Mouse (Mus musculus) cerebellum, adult 2 months (tissue): ENCODE data around the gene Rpl38. TPM values are rescaled to one million over a fixed set of nuclear protein-coding genes. Genes with fewer than 3 reads are reported as not detected.
A peak's percentile ranks its signal among the peaks of the same experiment; 100 is the strongest.

Source experiments
- DNase-seq, 2 experiments: peaks; one replicate each; pipeline ENCODE4 v3.0.0; 2021
- H3K27ac ChIP-seq: fragments of 200-500 bp; 2 replicates; pipeline ENCODE4 v1.5.1; 2012; ENCODE audit warnings: low read length, control low read depth, inconsistent platforms; ENCODE audit not compliant: insufficient read depth
- H3K27me3 ChIP-seq: fragments of 200-500 bp; 2 replicates; pipeline ENCODE4 v1.6.1; 2012; ENCODE audit warnings: inconsistent platforms, mild to moderate bottlenecking, low read length, moderate library complexity; ENCODE audit not compliant: control insufficient read depth, insufficient read depth
- H3K4me1 ChIP-seq: fragments of 200-500 bp; 2 replicates; pipeline ENCODE4 v1.6.1; 2011; ENCODE audit warnings: low read length; ENCODE audit not compliant: control insufficient read depth, insufficient read depth
- H3K4me3 ChIP-seq: fragments of 200-500 bp; replicated peaks from 2 replicates; pipeline ENCODE3; 2011; ENCODE audit warnings: mild to moderate bottlenecking, low read depth, low read length, control low read depth; ENCODE audit not compliant: insufficient read depth
- CTCF ChIP-seq: fragments of 200-500 bp; IDR thresholded peaks from 2 replicates; pipeline ENCODE4 v1.5.1; 2011; ENCODE audit warnings: low read depth, mild to moderate bottlenecking, control low read depth, low read length, moderate library complexity, borderline replicate concordance; ENCODE audit not compliant: insufficient read depth
- POLR2A ChIP-seq: fragments of 200-500 bp; IDR thresholded peaks from 2 replicates; pipeline ENCODE4 v1.6.1; 2011; ENCODE audit warnings: low read length, control low read depth, borderline replicate concordance; ENCODE audit not compliant: insufficient read depth
- WGBS: fragments of 180-500 bp; shearing (Covaris S2); methylation state at CpG from one replicate; pipeline ENCODE4 v1.1.7; 2018; 5-methylcytosine and 5-hydroxymethylcytosine counted together
- polyA plus RNA-seq: library from polyadenylated mRNA; depleted of rRNA; stranded (reverse); fragments of >200 nt; gene quantifications from 2 replicates; pipeline ENCODE4 v1.2.3, GENCODE M21; 2012

Gene Rpl38
- polyA plus RNA-seq, 1 experiment: 1,509 TPM

DNA sequence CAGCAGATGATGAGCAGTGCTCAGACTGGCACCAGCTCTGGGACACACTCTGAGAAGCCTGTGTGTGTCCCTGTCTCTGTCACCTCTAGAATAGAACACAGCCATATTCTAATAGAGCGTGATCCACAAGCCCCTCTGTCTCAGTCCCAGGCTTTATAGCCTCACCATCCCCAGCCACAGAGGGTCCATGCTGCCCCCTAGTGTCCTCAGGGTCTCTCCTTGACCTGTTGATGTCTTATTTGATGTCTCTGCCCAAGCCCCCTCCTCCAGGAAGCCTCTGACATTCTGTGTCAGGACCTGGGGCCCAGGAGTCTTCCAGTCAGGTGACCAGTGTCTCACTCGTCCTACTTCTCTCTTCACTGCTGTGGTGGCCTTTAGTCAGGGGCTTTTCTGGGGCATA, 24.2 kb upstream of the Rpl38 start:
- no peak for TF ChIP-seq POLR2A
- TF ChIP-seq CTCF: no peak
- Histone ChIP-seq H3K27me3 (no peaks in the 10 kb centered on the region), H3K4me3 (no peak overlapping the region), H3K4me1 (no peaks in the 10 kb centered on the region), H3K27ac (no peak overlapping the region)
- WGBS: 68% methylated on average over 2 of the region's 2 CpGs
- no peak for DNase-seq

DNA sequence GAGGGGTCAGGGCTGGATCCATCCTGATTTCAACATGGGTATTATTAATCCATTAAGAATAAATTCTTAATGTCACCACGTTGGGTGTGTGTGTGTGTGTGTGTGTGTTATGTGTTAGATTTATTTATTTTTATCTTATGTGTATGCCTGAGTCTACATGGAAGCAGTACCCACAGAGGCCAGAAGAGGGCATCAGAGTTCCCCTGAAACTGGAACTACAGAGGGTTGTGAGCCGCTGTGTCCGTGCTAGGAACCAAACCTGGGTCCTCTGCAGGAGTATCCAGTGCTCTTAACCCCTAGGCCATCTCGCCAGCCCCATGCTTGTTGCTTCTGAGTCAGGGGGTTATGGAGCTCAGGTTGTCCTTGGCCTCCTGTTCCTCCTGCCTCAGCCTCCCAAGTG, 18.8 kb upstream of the Rpl38 start:
- TF ChIP-seq POLR2A (no peak), CTCF (no peak)
- 70% methylated on average over 4 of the region's 4 CpGs for WGBS
- no peak overlapping the region for H3K4me3 ChIP-seq
- H3K4me1 ChIP-seq: no peaks in the 10 kb centered on the region
- H3K27me3 ChIP-seq: no peaks in the 10 kb centered on the region
- DNase-seq: no peak
- H3K27ac ChIP-seq: no peak overlapping the region

DNA sequence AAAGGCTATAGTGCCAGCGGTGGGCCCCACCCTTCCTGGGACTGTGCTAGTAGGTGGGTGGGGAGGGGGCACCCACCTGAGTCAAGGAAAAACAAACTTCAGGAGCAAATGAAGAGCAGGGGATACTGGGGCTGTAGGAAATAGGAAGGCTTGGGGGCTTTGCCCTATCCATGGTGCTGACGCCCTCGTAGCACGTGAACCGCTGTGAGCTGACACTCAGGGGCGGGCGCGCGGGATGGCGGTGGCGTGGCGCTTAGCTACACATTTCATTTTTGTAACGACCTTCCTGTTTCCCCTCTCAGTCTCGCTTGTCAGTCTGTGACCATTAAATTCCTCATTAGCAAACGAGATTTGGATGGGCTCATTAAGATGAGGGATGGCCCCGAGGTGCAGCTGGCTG, 15.8 kb upstream of the Rpl38 start:
- DNase-seq: no peak
- H3K27me3 ChIP-seq: no peaks in the 10 kb centered on the region
- no peak overlapping the region for H3K27ac ChIP-seq
- no peaks in the 10 kb centered on the region for H3K4me1 ChIP-seq
- no peak for TF ChIP-seq POLR2A
- TF ChIP-seq CTCF: no peak
- H3K4me3 ChIP-seq: no peak overlapping the region
- WGBS: 23% methylated on average over 16 of the region's 16 CpGs

DNA sequence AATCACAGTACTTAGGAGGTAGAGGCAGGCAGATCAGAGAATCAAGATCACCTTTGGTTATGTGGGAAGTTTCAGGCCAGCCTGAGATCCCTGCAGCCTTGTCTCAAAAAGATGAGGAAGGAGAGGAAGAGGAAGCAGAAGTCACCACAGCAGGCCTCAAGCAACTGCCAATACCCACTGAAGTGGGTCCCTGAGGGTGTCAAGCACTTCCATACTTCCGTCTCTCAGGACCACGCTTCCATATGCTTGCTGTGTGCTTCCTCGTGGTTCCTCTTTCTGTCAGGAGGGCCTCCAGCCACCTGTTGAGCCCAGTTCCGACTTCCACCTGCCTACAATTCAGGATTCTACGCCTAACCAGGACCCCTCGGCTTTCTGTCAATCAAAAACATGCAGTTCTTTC, 14.7 kb upstream of the Rpl38 start:
- no peak for DNase-seq
- H3K27me3 ChIP-seq: no peaks in the 10 kb centered on the region
- no peaks in the 10 kb centered on the region for H3K4me1 ChIP-seq
- H3K4me3 ChIP-seq: no peak overlapping the region
- H3K27ac ChIP-seq: no peak overlapping the region
- TF ChIP-seq POLR2A (no peak), CTCF (no peak)
- WGBS: 76% methylated on average over 6 of the region's 6 CpGs

DNA sequence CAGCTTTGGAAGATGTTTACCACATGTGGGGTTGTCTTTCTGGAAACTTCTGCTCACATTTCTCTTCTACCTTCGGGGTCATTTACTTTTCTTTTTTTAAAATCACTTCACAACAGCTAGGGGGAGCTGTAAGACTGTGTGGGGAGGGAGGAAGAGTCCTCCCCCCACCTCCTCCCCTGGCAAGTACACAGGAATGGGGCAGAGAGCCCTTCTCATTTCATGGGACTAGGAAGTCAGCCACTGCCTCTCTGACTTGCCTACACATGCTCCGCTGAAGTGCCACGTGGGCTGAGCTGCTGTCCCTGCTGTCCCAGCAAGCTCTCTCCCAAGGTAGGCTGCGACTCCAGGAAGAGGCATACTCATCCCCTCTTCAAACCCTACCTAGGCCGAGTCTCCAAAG, 13.8 kb upstream of the Rpl38 start:
- Histone ChIP-seq H3K4me3 (no peak overlapping the region), H3K27me3 (no peaks in the 10 kb centered on the region), H3K27ac (no peak overlapping the region), H3K4me1 (no peaks in the 10 kb centered on the region)
- WGBS: 53% methylated on average over 5 of the region's 5 CpGs
- DNase-seq: no peak
- TF ChIP-seq CTCF (peak; percentile 15; the same call in 1 of the 2 replicates), POLR2A (no peak)

DNA sequence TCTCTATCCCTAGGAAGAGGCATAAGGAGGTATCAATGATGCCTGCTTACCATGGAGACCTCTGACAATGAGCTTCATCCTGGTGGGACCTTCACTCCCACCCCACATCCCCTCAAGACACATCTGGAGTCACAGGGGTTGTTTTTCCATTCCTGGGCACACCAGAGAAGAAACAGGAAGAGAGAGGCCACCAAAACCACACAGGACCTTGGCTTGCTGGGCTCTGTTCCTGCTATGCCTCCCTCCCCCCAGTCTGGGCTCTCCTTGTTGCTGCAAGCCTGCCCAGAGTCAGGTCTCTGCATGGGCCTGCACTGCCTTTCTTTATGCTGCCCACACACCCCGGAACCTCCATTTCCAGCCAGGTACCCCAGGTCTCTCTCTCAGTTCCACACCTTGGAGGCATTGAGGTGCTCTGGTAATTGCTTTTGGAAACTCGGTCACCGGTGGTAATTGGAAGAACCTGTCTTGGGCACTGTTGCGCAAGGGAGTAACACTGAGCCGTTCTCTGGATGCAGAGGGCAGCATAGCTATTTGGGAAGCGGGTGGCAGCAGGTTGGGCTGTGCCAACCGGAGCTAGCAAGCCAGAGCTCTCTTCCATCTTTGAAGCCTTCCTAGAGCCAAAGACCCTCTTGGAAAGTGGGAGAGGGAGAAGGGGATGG, 12.8 kb upstream of the Rpl38 start:
- no peaks in the 10 kb centered on the region for H3K27me3 ChIP-seq
- no peak overlapping the region for H3K4me3 ChIP-seq
- 83% methylated on average over 7 of the region's 7 CpGs for WGBS
- no peaks in the 10 kb centered on the region for H3K4me1 ChIP-seq
- TF ChIP-seq CTCF (no peak), POLR2A (no peak)
- no peak for DNase-seq
- H3K27ac ChIP-seq: no peak overlapping the region

DNA sequence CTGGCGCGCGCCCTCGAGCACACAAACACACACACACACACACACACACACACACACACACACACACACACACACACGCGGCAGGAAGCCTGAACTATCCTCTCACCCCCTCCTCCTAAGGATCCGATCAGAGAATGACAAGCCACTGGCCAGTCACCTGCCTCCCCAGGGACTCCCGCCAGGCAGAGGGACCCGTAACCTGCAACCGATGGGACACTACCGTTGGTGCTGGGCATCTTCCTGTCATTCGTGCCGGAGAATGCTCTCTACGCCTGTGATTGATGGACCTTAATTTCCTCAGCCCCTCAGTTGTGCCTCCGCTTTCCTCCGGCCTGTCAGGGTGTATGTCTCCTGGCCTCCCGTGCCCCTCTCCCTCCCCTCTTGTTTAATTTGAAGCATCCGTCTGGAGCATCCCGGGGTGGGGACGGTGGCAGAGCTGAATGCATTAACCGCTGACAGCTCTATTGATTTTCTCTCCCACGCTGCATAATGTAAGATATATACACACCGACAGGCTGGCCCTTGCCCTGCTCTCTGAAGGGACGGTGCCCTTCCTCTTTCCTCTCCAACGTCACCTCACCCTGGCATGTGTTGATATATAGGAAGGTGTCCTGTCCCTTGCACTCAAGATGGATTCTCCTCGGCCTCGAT, 11.2 kb upstream of the Rpl38 start:
- no peak for DNase-seq
- Histone ChIP-seq H3K27me3 (no peaks in the 10 kb centered on the region), H3K4me3 (no peak overlapping the region), H3K27ac (no peak overlapping the region), H3K4me1 (no peaks in the 10 kb centered on the region)
- no peak for TF ChIP-seq CTCF
- TF ChIP-seq POLR2A: no peak
- 48% methylated on average over 27 of the region's 27 CpGs for WGBS

DNA sequence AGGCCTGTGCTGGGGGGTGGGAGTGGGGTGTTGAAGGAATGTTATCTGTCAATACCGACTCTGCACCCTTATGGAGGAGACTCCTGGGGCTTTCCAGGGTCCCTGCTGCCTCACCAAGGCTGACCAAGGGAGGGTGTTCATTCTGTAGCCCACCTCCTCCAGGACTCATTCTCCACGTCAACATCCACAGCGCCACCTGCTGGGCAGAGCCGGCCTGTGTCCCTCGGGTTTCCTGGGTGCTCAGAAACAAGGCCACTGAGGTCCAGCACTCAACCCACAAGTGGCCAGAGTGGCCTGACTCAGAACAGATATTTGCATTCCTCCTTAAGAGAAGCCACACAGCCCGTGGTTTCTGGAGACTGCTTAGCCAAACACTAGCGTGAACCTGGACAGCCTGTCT, 10.6 kb upstream of the Rpl38 start:
- WGBS: 16% methylated on average over 7 of the region's 7 CpGs
- Histone ChIP-seq H3K27ac (no peak overlapping the region), H3K4me3 (no peak overlapping the region), H3K27me3 (no peaks in the 10 kb centered on the region), H3K4me1 (no peaks in the 10 kb centered on the region)
- TF ChIP-seq POLR2A: no peak
- TF ChIP-seq CTCF: peak; percentile 72
- peak; percentile 43 to 67 for DNase-seq
